Mouse (Mus musculus) midbrain, embryonic 10.5 days (tissue): ENCODE measurements around the gene BC055324. TPM values are rescaled to one million over a fixed set of nuclear protein-coding genes. Genes with fewer than 3 reads are reported as not detected.

Experiments
- DNase-seq: peaks from one replicate; pipeline ENCODE4 v3.0.0-alpha.2; 2017; ENCODE audit warnings: low spot score
- H3K27ac ChIP-seq: fragments of 300-500 bp; sonication (generic); replicated peaks from 2 replicates; pipeline ENCODE4 v1.5.1; 2016; ENCODE audit warnings: mild to moderate bottlenecking
- H3K27me3 ChIP-seq: fragments of 300-500 bp; sonication (generic); 2 replicates; pipeline ENCODE4 v1.6.1; 2016; ENCODE audit warnings: low read depth, mild to moderate bottlenecking; ENCODE audit not compliant: poor library complexity, severe bottlenecking
- H3K36me3 ChIP-seq: fragments of 300-500 bp; sonication (generic); 2 replicates; pipeline ENCODE4 v1.6.1; 2016; ENCODE audit warnings: mild to moderate bottlenecking, moderate library complexity
- H3K4me1 ChIP-seq: fragments of 300-500 bp; sonication (generic); 2 replicates; pipeline ENCODE4 v1.6.1; 2016
- H3K4me3 ChIP-seq: fragments of 300-500 bp; sonication (generic); 2 replicates; pipeline ENCODE4 v1.5.1; 2016; ENCODE audit warnings: mild to moderate bottlenecking, moderate library complexity
- H3K9me3 ChIP-seq: fragments of 300-500 bp; sonication (generic); replicated peaks from 2 replicates; pipeline ENCODE4 v1.6.1; 2016; ENCODE audit warnings: mild to moderate bottlenecking
- WGBS: fragments of 180-500 bp; shearing (Covaris S2); methylation state at CpG from one replicate; pipeline ENCODE4 v1.1.7; 2016; 5-methylcytosine and 5-hydroxymethylcytosine counted together
- polyA plus RNA-seq: library from polyadenylated mRNA; unstranded; fragments of >200 nt; fragmentation: Nextera tagmentation; extraction: Ambion mirVana; gene quantifications from 2 replicates; pipeline ENCODE4 v1.2.1, GENCODE M21; 2016

BC055324 gene
- polyA plus RNA-seq, 1 experiment from 2014 or later = 44.1 TPM

- no peaks in the 10 kb centered on the region for H3K27me3 ChIP-seq
- DNase-seq = no peak
Observed at GRCm38 (mm10) chr1:163899575-163899974, 95.0 kb downstream of the BC055324 start.

GRCm38 (mm10) chr1:163898291-163898764 is 96.3 kb downstream of the BC055324 start:
- DNase-seq = no peak

More at GRCm38 (mm10) chr1:163899575-163899974, 95.0 kb downstream of the BC055324 start:
- H3K4me1 ChIP-seq = no peaks in the 10 kb centered on the region
- 88% methylated on average over 2 of the region's 2 CpGs for WGBS
- no peaks in the 10 kb centered on the region for H3K9me3 ChIP-seq
- no peaks in the 10 kb centered on the region for H3K36me3 ChIP-seq
- no peak overlapping the region for H3K27ac ChIP-seq
- H3K4me3 ChIP-seq = no peak overlapping the region

More at GRCm38 (mm10) chr1:163898291-163898764, 96.3 kb downstream of the BC055324 start:
- no peak overlapping the region for H3K4me3 ChIP-seq
- no peaks in the 10 kb centered on the region for H3K36me3 ChIP-seq
- WGBS = 76% methylated on average over 5 of the region's 5 CpGs
- H3K9me3 ChIP-seq = no peaks in the 10 kb centered on the region
- H3K27ac ChIP-seq = no peak overlapping the region
- no peaks in the 10 kb centered on the region for H3K4me1 ChIP-seq
- H3K27me3 ChIP-seq = no peaks in the 10 kb centered on the region

Other genes starting within 250 kb of the BC055324 start
- 30.6 and 35.3 TPM in 2 replicates for gene Kifap3, start 215.2 kb downstream of the BC055324 start, polyA plus RNA-seq
- gene Scyl3, start 65.7 kb downstream of the BC055324 start, polyA plus RNA-seq = 17.3 and 17.4 TPM in 2 replicates
- gene Mettl18, start 93 bp upstream of the BC055324 start, polyA plus RNA-seq = 11.2 and 11.3 TPM in 2 replicates
- gene Sele, start 53.4 kb upstream of the BC055324 start, polyA plus RNA-seq = not detected in 2 replicates
- gene Sell, start 67.2 kb upstream of the BC055324 start, polyA plus RNA-seq = 0.27 TPM in 1 of 2 replicates, not detected in the other
- 0.05 TPM in 1 of 2 replicates, not detected in the other for gene Selp, start 120.5 kb upstream of the BC055324 start, polyA plus RNA-seq
- 0.36 and 0.52 TPM in 2 replicates for gene F5, start 157.0 kb upstream of the BC055324 start, polyA plus RNA-seq